Mouse (Mus musculus): ENCODE measurements around the gene Ptpn14. TPM values are rescaled to one million over a fixed set of nuclear protein-coding genes. Genes with fewer than 3 reads are reported as not detected.
A peak's percentile ranks its signal among the peaks of the same experiment; 100 is the strongest.

The Ptpn14 gene
- total RNA-seq, 1 experiment from 2014 or later, result 1.7 TPM

DNA sequence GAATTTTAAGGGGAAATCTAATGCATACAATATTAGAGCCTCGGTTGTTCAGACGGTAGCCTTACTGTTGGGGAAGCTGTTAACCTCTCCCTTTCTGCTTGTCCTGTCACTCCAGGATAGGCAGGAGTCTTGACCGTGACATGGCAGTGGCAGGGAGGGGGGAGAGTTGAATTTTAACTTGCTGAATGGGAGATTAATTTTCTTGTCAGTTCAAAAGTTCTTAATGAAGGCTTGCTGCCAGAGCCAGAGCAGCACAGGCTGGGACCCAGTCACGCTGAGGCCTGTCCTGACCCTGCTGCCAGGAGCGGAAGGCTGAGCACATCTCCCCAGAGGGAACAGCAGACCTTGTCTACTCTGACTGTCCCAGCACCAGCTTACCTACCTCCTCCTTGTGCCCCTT lies 20.6 kb upstream of the Ptpn14 start:
- ATAC-seq (replicated peaks in 1 of 2; ENCODE audit: insufficient read depth in 1 of 2, low FRiP score in 2 of 2, low TSS enrichment in 1 of 2, low read depth in 1 of 2, poor library complexity in 2 of 2, severe bottlenecking in 2 of 2), result no peak

DNA sequence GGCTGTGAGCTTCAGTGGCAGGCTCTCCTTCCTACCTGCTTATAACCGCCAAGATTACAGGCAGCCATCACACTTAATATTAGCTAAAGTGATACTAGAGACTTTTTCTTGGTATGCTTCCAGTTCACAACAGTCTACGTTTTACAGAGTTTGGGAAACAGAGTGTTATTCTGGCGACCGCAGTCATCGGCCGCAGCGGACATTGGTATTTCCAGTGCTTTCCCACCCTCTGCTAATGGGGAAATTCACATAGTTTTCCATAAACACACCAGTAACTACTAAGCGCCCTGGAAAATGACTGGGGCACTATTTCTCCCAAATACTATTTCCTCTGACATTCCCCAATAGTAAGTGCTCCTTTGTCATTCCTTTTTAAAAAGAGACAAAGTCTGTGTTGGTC lies 19.1 kb upstream of the Ptpn14 start:
- no peak for ATAC-seq (replicated peaks in 1 of 2; ENCODE audit: insufficient read depth in 1 of 2, low FRiP score in 2 of 2, low TSS enrichment in 1 of 2, low read depth in 1 of 2, poor library complexity in 2 of 2, severe bottlenecking in 2 of 2)

DNA sequence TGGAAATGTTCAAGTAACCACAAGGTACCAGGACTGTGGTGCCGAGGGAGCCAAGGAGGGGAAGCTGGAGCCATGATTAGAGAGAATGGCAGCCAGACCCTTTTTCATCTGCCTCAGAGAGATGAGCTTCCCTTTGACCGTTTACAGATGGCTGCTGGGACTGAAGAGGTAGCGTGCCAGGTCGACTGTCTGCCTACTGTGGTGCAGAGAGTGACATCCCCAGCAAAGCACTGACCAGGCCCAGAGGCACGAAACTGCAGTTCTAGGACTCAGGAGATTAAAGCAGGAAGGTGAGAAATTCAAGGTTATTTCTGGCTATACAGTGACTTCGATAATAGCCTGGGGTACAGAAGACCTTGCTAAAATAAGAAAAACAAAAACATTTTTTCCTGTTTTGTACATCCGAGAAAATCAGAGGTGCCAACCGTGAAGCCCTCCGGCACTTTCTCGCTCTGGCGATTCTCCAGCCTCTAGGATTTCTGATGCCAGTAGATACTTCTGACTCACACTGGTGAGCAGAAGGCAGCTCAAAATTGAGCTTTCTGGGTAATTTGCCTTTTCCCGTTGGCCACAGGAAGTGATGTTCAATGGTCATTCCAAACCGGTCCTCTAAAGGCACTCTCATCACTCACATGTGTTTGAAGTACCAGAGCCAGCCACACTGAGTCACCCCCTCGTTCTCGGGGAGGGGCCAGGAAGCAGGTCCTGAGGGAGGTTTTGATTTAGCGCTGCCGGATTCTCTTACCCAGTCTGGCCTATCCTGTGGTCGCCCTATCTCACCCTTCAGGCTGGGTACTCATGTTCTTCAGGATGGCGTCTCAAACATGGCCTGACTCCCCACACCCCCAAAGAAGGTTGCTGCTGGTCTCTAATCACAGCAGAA lies 11.9 kb upstream of the Ptpn14 start:
- ATAC-seq (replicated peaks in 1 of 2; ENCODE audit: insufficient read depth in 1 of 2, low FRiP score in 2 of 2, low TSS enrichment in 1 of 2, low read depth in 1 of 2, poor library complexity in 2 of 2, severe bottlenecking in 2 of 2), result peak; percentile 78 to 91

DNA sequence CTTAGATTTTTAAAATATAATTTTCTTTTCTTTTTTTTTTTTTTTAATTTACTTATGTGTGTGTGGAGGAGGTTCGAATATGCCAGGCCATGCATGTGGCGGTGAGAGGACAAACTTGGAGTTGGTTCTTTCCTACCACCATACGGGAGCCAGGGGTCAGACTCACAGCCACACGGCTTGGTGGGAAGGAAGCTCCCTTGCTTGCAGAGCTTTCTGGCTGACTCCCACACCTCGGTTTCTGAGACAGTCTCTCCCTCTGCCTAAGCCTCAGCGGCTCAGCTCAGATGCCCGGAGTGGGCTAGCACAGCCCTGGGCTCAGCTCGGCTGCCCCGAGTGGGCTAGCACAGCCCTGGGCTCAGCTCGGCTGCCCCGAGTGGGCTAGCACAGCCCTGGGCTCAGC lies 10.5 kb upstream of the Ptpn14 start:
- no peak for ATAC-seq (replicated peaks in 1 of 2; ENCODE audit: insufficient read depth in 1 of 2, low FRiP score in 2 of 2, low TSS enrichment in 1 of 2, low read depth in 1 of 2, poor library complexity in 2 of 2, severe bottlenecking in 2 of 2)

DNA sequence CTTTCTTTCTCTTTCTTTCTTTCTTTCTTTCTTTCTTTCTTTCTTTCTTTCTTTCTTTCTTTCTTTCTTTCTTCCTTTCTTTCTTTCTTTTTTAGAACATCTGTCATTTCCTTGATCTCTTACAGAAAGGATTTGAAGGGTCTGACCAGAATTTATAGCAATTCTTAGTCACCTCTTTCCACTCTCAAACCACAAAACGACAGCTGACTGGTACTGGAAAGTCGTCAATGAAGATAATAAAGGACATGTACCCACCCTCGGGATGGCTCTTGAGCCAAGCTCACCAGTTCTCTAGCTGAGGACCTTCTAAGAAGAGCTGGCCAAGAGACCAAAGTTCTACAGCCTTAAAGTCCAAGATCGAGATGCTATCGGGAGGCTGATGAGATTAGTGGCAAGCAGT lies 9.5 kb upstream of the Ptpn14 start:
- ATAC-seq (replicated peaks in 1 of 2; ENCODE audit: insufficient read depth in 1 of 2, low FRiP score in 2 of 2, low TSS enrichment in 1 of 2, low read depth in 1 of 2, poor library complexity in 2 of 2, severe bottlenecking in 2 of 2), result no peak

DNA sequence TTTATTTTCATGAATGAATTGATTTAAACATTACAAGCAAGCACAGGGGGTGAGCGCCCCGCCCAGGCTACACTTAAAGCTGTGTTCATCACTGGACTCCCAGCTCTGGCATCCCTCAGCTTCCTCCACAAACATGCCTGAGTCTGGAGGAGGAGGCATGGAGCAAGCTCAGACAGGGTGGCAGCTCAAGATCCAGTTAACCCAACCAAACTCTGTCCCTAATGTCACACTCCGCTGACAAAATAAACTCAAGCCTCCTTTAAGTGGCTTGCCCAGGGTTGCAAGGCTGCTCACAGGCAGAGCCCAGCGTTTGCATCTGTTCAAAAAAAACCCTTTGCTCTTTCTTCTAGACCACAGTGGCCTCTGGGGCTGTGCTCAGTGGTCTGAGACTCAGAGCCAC lies 1.9 kb upstream of the Ptpn14 start:
- no peak for ATAC-seq (replicated peaks in 1 of 2; ENCODE audit: insufficient read depth in 1 of 2, low FRiP score in 2 of 2, low TSS enrichment in 1 of 2, low read depth in 1 of 2, poor library complexity in 2 of 2, severe bottlenecking in 2 of 2)

DNA sequence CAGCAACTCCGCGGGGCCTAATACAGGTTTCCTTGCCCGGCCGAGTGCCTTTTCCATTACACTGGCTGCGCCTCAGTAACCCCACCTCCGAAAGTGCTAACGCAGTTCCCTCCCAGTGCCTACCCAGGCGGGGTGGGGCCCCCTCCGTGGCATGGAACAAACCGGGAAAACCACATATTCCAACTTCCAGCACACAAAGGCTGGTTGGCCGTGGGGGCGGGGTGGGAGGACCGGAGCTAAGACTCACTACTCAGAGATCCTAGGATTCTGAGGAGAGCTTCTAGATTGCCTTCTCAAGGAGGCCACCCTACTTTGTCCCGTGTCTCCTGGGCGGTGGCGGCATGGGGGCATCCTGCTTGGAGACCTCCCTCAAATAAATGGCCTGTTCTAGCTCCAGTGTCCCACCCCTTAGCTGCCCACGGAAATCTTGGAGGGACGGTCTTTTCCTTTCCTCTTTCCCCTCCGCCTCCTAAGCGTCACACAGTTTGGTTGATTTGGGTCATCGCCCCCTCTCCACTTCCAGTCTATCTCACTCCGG lies 653 bp upstream of the Ptpn14 start:
- 0 out of 4 replicates have a peak, but pooled peaks of 1 of the 2 experiments have one; percentile 5 for ATAC-seq (replicated peaks in 1 of 2; ENCODE audit: insufficient read depth in 1 of 2, low FRiP score in 2 of 2, low TSS enrichment in 1 of 2, low read depth in 1 of 2, poor library complexity in 2 of 2, severe bottlenecking in 2 of 2)

DNA sequence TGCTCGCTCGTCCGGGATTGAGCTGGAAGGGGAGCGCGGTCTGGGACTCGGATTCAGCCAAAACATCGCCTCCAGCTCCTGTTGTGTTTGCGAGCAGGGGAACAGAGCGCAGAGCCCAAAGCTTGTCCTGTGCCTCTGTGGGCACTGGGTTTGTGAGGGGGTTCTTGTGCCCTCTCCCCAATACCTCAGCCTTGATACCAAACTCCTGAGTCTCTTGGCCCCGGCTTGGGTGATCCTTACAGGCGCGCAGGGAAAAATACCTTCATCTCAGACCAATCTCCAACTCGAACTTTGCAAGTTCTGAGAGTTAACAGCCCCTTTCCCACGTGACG lies 682 bp downstream of the Ptpn14 start:
- no peak for ATAC-seq (replicated peaks in 1 of 2; ENCODE audit: insufficient read depth in 1 of 2, low FRiP score in 2 of 2, low TSS enrichment in 1 of 2, low read depth in 1 of 2, poor library complexity in 2 of 2, severe bottlenecking in 2 of 2)

DNA sequence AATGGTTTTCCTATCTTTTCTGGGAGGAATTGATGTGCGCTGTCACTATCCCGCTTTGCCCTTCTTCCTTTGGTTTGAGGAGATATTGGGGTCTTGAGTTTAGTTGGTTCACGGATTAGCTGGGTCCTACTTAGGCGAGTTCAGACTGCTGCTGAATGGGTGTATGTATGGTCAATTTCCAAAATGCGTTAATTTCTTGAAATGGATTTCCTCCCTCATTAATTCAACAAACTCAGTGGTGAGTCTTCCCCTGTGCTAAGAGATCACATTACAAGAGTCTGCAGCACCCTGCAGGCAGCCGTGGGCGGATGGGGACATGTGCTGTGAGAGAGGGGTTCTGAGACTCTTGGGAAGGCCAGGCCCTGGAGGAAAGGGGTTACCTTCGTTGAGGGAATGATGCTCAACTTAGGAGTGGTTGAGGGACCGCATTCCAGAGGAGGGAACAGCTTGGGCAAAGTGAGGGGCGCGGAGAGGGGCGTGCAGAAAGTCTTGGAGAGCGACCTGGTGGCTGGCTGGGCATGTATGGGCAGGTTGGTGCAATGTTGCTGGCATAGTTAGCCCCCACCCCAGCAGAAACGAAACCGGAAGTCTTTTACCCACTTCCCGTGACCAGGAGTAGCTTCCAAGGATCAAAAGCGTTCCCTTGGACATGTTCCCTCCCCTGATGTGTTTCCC lies 1.2 kb downstream of the Ptpn14 start:
- no peak for ATAC-seq (replicated peaks in 1 of 2; ENCODE audit: insufficient read depth in 1 of 2, low FRiP score in 2 of 2, low TSS enrichment in 1 of 2, low read depth in 1 of 2, poor library complexity in 2 of 2, severe bottlenecking in 2 of 2)

DNA sequence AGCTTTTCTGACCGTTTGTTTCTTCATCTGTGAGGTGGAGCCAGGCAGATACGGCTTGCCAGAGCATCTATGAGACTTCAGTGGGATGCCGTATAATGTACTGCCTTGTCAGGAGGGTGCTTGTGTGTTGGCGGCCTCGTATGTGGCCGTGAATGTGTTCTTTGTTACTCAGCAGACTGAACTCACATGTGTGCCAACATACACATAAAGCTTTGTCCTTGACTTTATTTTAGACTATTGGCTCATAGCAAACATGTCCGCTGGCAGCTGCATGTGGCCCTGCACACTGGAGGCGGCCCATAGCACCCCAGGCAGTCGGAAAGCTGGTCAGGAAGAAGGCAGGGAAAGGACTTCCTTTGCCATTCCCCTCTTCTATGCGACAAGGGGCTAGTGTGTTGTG lies 3.6 kb downstream of the Ptpn14 start:
- ATAC-seq (replicated peaks in 1 of 2; ENCODE audit: insufficient read depth in 1 of 2, low FRiP score in 2 of 2, low TSS enrichment in 1 of 2, low read depth in 1 of 2, poor library complexity in 2 of 2, severe bottlenecking in 2 of 2), result no peak

DNA sequence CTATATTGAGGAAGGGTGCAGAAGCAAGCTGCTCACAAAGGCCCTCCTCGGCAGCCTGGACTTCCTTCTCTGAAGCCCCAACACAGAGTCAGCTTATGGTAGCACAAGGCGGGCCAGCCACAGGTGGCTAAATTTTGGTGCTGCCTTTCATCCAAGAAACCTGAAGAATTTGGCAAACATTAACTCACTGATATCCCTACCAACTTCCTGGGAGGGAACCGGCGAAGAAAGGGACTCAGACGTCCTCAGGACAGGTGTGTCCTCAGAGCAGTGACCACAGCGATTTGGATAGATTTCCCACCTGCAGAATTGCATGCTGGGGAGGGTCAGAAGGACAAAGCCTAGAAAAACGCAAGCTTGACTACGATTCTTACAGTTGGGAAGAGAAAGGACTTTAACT lies 4.1 kb downstream of the Ptpn14 start:
- no peak for ATAC-seq (replicated peaks in 1 of 2; ENCODE audit: insufficient read depth in 1 of 2, low FRiP score in 2 of 2, low TSS enrichment in 1 of 2, low read depth in 1 of 2, poor library complexity in 2 of 2, severe bottlenecking in 2 of 2)

DNA sequence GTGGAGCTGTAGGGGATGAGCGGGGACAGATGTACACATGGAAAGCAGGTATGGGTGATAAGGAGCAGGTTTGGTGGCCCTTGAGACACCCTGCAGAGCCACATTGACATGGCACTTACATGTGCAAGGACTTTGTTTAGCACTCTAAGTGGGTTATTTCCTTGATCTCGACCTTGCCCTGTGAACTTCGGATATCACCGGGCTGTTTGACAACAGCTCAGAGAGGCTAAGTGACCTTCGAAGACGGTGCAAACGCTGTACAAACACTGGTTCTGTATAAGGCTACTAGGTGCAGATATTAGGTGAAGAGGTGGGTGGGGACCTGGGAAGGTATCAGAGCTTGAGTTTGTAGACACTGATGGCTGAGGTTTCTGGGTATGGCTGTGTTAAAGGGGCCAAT lies 12.0 kb downstream of the Ptpn14 start:
- no peak for ATAC-seq (replicated peaks in 1 of 2; ENCODE audit: insufficient read depth in 1 of 2, low FRiP score in 2 of 2, low TSS enrichment in 1 of 2, low read depth in 1 of 2, poor library complexity in 2 of 2, severe bottlenecking in 2 of 2)

DNA sequence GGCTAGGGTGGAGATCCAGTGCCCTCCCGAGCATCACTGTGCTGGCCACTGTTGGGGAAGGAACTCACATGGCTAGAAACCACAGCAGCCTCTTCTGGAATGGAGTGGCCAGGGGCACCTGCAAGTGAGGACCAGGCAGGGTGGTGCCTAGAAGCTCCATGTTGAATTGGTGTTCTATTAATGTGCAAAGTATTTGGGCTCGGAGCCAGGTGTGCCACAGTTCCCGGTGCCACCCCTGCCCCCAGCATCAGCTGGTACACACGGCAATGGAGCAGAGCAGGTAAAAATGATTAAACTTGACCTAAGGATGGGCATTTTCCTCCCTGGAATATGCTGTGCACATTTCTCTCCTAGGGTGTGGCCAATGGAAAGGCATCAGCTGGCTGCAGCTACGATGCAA lies 14.0 kb downstream of the Ptpn14 start:
- ATAC-seq (replicated peaks in 1 of 2; ENCODE audit: insufficient read depth in 1 of 2, low FRiP score in 2 of 2, low TSS enrichment in 1 of 2, low read depth in 1 of 2, poor library complexity in 2 of 2, severe bottlenecking in 2 of 2), result no peak

DNA sequence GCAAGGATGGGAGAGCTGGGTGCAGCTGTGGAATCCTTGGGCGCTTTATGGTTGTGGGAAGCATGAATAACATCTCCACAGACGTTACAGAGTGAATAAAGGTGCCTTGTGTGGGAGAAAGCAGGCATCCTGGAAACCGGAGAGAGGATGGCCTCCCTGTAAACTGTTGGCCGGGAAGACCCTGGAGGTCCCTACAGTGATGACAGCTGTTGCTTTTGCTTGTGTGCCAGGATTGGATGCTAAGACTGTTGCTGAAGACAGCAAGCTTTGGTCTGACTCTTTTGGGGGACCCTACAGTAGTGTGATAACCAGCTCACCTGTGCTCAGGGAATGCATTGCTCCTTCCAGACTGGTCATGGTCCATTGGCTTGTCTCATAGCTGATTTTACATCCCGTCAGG lies 15.1 kb downstream of the Ptpn14 start:
- ATAC-seq (replicated peaks in 1 of 2; ENCODE audit: insufficient read depth in 1 of 2, low FRiP score in 2 of 2, low TSS enrichment in 1 of 2, low read depth in 1 of 2, poor library complexity in 2 of 2, severe bottlenecking in 2 of 2), result no peak

DNA sequence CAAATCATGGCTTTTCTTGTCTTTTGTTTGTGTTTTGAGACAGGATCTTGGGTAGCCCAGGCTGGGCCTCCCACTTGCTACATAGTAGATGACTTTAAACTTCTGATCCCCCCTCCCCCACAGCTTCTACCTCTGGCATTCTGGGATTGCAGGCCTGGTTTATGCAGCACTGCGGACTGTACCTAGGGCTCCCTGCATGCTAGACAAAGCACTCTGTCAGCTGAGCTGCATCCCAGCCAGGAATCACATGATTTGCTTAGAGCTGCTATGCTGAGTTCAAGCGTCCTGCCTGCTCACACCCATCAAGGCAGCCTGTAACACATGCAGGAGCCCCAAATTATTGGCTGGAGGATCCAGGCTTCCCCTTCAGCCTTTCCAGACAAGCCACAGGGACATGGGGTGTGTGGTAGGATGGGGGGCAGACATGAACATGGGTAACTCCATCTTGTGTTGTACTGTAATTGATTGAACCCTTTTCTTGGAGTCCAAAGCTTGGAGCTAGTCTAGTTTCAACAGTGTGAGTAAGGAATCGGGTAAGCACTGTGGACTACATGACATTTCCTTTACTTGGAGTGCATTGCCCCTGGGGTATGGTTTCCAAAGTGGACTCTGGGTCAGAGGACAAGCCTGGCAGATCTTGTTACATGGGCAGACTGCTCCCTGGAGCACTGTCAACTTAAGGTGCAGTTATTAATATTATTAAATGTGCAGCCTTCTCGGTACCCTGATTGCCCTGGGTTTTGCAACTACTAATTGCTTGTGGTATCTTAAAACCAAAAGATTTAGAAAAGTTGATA lies 17.0 kb downstream of the Ptpn14 start:
- ATAC-seq (replicated peaks in 1 of 2; ENCODE audit: insufficient read depth in 1 of 2, low FRiP score in 2 of 2, low TSS enrichment in 1 of 2, low read depth in 1 of 2, poor library complexity in 2 of 2, severe bottlenecking in 2 of 2), result no peak

DNA sequence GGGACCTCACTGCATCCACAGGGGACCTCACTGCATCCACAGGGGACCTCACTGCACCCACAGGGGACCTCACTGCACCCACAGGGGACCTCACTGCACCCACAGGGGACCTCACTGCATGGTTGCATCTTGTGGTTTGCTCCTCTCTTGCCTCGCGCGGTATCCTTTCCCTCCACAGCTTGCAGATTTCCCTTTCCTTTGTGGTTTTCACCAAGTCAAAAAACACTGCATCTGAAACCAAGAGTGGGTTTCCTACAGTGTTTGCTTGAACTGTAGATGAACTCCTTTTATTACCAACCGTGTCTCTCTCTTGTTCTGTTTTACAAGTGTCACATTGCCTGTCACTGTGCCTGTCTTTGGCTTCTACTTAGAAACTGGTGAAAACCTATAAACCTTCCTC lies 18.5 kb downstream of the Ptpn14 start:
- peak; percentile 56 to 78 for ATAC-seq (replicated peaks in 1 of 2; ENCODE audit: insufficient read depth in 1 of 2, low FRiP score in 2 of 2, low TSS enrichment in 1 of 2, low read depth in 1 of 2, poor library complexity in 2 of 2, severe bottlenecking in 2 of 2)

DNA sequence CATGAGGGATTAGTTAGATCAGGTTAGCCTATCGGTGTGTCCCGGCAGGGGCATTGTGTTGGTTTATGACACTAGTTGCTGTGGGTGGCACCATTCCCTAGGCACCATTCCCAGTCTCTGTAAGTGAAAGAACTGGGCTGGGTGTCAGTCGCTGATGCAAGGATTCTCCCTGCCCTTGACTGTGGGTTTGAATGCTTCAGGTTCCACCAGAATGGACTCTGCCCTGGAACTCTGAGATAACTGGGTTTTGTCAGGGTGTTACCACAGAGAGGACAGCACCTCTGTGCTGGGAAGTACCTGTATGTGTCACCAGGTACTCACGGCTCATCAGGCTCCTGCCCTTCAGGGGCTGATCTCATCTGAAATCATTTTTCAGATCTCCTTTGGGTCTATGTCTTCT lies 21.7 kb downstream of the Ptpn14 start:
- no peak for ATAC-seq (replicated peaks in 1 of 2; ENCODE audit: insufficient read depth in 1 of 2, low FRiP score in 2 of 2, low TSS enrichment in 1 of 2, low read depth in 1 of 2, poor library complexity in 2 of 2, severe bottlenecking in 2 of 2)

DNA sequence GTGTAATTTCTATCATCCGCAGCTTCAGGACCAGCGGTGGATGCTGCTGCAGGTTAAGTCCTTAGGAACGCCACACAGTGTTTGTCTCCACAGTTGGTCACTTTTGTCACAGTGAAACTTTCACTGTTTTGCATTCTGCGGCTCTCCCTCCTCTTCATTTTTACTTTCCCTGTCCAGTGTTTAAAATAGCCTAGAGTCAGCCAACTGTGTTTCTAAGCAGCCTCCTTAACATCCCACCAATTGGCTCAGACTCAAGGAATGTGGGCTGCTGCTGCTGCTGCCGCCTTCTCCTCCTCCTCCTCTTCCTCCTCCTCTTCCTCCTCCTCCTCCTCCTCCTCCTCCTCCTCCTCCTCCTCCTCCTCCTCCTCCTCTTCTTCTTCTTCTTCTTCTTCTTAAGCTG lies 22.2 kb downstream of the Ptpn14 start:
- no peak for ATAC-seq (replicated peaks in 1 of 2; ENCODE audit: insufficient read depth in 1 of 2, low FRiP score in 2 of 2, low TSS enrichment in 1 of 2, low read depth in 1 of 2, poor library complexity in 2 of 2, severe bottlenecking in 2 of 2)
